Mouse (Mus musculus) erythroblast, embryonic 14.5 days (primary cell): ENCODE measurements around the gene Slfn4.
"Not testable (repeated sequence)": the region's sequence is repeated elsewhere in the genome, so short reads cannot be mapped to it uniquely, and the experiment has no call there.

ENCODE experiments used
- GATA1 ChIP-seq: IDR thresholded peaks from 2 replicates; pipeline ENCODE4 v1.6.1; 2012; ENCODE audit warnings: low read length, inconsistent platforms, mixed read lengths
- TAL1 ChIP-seq: IDR thresholded peaks from 3 replicates; pipeline ENCODE4 v1.6.1; 2012; ENCODE audit warnings: low read length, inconsistent platforms, mixed read lengths

GRCm38 (mm10) chr11:83237390-83237789 is 62.4 kb downstream of the Slfn4 start:
- TF ChIP-seq GATA1, TAL1: not testable (repeated sequence)
